Mouse (Mus musculus) limb, embryonic 15.5 days (tissue): ENCODE data around the gene Olfr1045. TPM values are rescaled to one million over a fixed set of nuclear protein-coding genes. Genes with fewer than 3 reads are reported as not detected.

Source experiments
- polyA plus RNA-seq: library from polyadenylated mRNA; unstranded; fragments of >200 nt; fragmentation: Nextera tagmentation; extraction: Ambion mirVana; gene quantifications from 2 replicates; pipeline ENCODE4 v1.2.1, GENCODE M21; 2015

The Olfr1045 gene
- polyA plus RNA-seq, 1 experiment from 2014 or later: not detected

Other genes with a start within 250 kb of the Olfr1045 start
- gene Olfr1029, start 229.1 kb downstream of the Olfr1045 start, polyA plus RNA-seq: not detected in 2 replicates
- gene Olfr1030, start 223.7 kb downstream of the Olfr1045 start, polyA plus RNA-seq: not detected in 2 replicates
- gene Olfr1031, start 212.7 kb downstream of the Olfr1045 start, polyA plus RNA-seq: not detected in 2 replicates
- gene Olfr1032, start 197.5 kb downstream of the Olfr1045 start, polyA plus RNA-seq: not detected in 2 replicates
- 1.6 TPM in 2 replicates for gene Olfr1033, start 182.4 kb downstream of the Olfr1045 start, polyA plus RNA-seq
- 0.04 TPM in 1 of 2 replicates, not detected in the other for gene Olfr1034, start 157.1 kb downstream of the Olfr1045 start, polyA plus RNA-seq
- gene Olfr1036, start 129.0 kb downstream of the Olfr1045 start, polyA plus RNA-seq: not detected in 2 replicates
- not detected in 2 replicates for gene Olfr1037, start 115.6 kb downstream of the Olfr1045 start, polyA plus RNA-seq
- not detected in 2 replicates for gene Olfr1039, start 67.1 kb downstream of the Olfr1045 start, polyA plus RNA-seq
- gene Olfr1040, start 56.3 kb downstream of the Olfr1045 start, polyA plus RNA-seq: not detected in 2 replicates
- gene Olfr1042, start 41.2 kb downstream of the Olfr1045 start, polyA plus RNA-seq: not detected in 2 replicates
- not detected in 2 replicates for gene Olfr1043, start 35.5 kb downstream of the Olfr1045 start, polyA plus RNA-seq
- not detected in 2 replicates for gene Olfr1044, start 25.2 kb downstream of the Olfr1045 start, polyA plus RNA-seq
- not detected in 2 replicates for gene Olfr52, start 17.3 kb downstream of the Olfr1045 start, polyA plus RNA-seq
- gene Olfr1046, start 16.3 kb upstream of the Olfr1045 start, polyA plus RNA-seq: not detected in 2 replicates
- gene Olfr1047, start 28.4 kb upstream of the Olfr1045 start, polyA plus RNA-seq: not detected in 2 replicates
- not detected in 2 replicates for gene Olfr1048, start 37.3 kb upstream of the Olfr1045 start, polyA plus RNA-seq
- not detected in 2 replicates for gene Olfr1049, start 55.3 kb upstream of the Olfr1045 start, polyA plus RNA-seq
- gene Olfr1051, start 76.1 kb upstream of the Olfr1045 start, polyA plus RNA-seq: not detected in 2 replicates
- gene Olfr1052, start 89.4 kb upstream of the Olfr1045 start, polyA plus RNA-seq: not detected in 2 replicates
- gene Olfr1053, start 112.3 kb upstream of the Olfr1045 start, polyA plus RNA-seq: not detected in 2 replicates
- not detected in 2 replicates for gene Olfr1054, start 132.4 kb upstream of the Olfr1045 start, polyA plus RNA-seq
- gene Olfr1055, start 147.3 kb upstream of the Olfr1045 start, polyA plus RNA-seq: not detected in 2 replicates
- not detected in 2 replicates for gene Olfr1056, start 159.5 kb upstream of the Olfr1045 start, polyA plus RNA-seq
- not detected in 2 replicates for gene Olfr1057, start 175.4 kb upstream of the Olfr1045 start, polyA plus RNA-seq
- not detected in 2 replicates for gene Olfr1058, start 185.6 kb upstream of the Olfr1045 start, polyA plus RNA-seq
- not detected in 2 replicates for gene Olfr1061, start 211.0 kb upstream of the Olfr1045 start, polyA plus RNA-seq
- gene Olfr1062, start 223.7 kb upstream of the Olfr1045 start, polyA plus RNA-seq: not detected in 2 replicates
- gene Olfr1065, start 247.6 kb upstream of the Olfr1045 start, polyA plus RNA-seq: not detected in 2 replicates